Mouse (Mus musculus) heart, embryonic 11.5 days (tissue): ENCODE results near the gene Bmpr1a. TPM values are rescaled to one million over a fixed set of nuclear protein-coding genes. Genes with fewer than 3 reads are reported as not detected.

Source experiments
- ATAC-seq: fragments of 200-750 bp; cut with Nextera tagmentation; replicated peaks from 2 replicates; pipeline ENCODE4 v1.8.0; 2017; ENCODE audit warnings: moderate library complexity; ENCODE audit not compliant: insufficient number of reproducible peaks, low FRiP score, low TSS enrichment
- H3K27ac ChIP-seq: fragments of 300-500 bp; sonication (generic); 2 replicates; pipeline ENCODE4 v1.5.1; 2014; ENCODE audit warnings: mild to moderate bottlenecking, low read depth, low read length
- H3K27me3 ChIP-seq: fragments of 300-500 bp; sonication (generic); 2 replicates; pipeline ENCODE4 v1.6.1; 2014; ENCODE audit warnings: mild to moderate bottlenecking, low read length, mixed read lengths; ENCODE audit not compliant: control insufficient read depth, insufficient read depth
- H3K36me3 ChIP-seq: fragments of 300-500 bp; sonication (generic); 2 replicates; pipeline ENCODE4 v1.6.1; 2014; ENCODE audit warnings: mild to moderate bottlenecking, low read length, moderate library complexity, mixed read lengths; ENCODE audit not compliant: control insufficient read depth, insufficient read depth
- H3K4me1 ChIP-seq: fragments of 300-500 bp; sonication (generic); 2 replicates; pipeline ENCODE4 v1.6.1; 2014; ENCODE audit warnings: low read length; ENCODE audit not compliant: control insufficient read depth, insufficient read depth
- H3K4me2 ChIP-seq: fragments of 300-500 bp; sonication (generic); 2 replicates; pipeline ENCODE4 v1.6.1; 2014; ENCODE audit warnings: mild to moderate bottlenecking, moderate library complexity
- H3K4me3 ChIP-seq: fragments of 300-500 bp; sonication (generic); 2 replicates; pipeline ENCODE4 v1.5.1; 2014; ENCODE audit warnings: low read depth, low read length
- H3K9ac ChIP-seq: fragments of 300-500 bp; sonication (generic); 2 replicates; pipeline ENCODE4 v1.6.1; 2014; ENCODE audit warnings: mild to moderate bottlenecking, low read depth, low read length, moderate library complexity
- H3K9me3 ChIP-seq: fragments of 300-500 bp; sonication (generic); replicated peaks from 2 replicates; pipeline ENCODE4 v1.6.1; 2016; ENCODE audit warnings: low read length; ENCODE audit not compliant: control insufficient read depth
- WGBS: fragments of 180-500 bp; shearing (Covaris S2); extraction: QIAGEN DNeasy Blood & Tissue Kit; methylation state at CpG from one replicate; pipeline ENCODE4 v1.1.7; 2014; ENCODE audit not compliant: insufficient replicate concordance; 5-methylcytosine and 5-hydroxymethylcytosine counted together
- polyA plus RNA-seq: library from polyadenylated mRNA; unstranded; fragments of >200 nt; fragmentation: Nextera tagmentation; extraction: Ambion mirVana; gene quantifications from 2 replicates; pipeline ENCODE4 v1.2.1, GENCODE M21; 2014

The Bmpr1a gene
- polyA plus RNA-seq, 1 experiment from 2014 or later, result 48.1 TPM

- 76% methylated on average over 5 of the region's 5 CpGs for WGBS
- no peak for ATAC-seq
- Histone ChIP-seq H3K4me3 (no peak overlapping the region), H3K4me1 (peaks cover 5% of the 10 kb centered on the region; the same call in 1 of the 2 replicates), H3K9ac (no peak overlapping the region), H3K4me2 (no peak overlapping the region), H3K9me3 (no peaks in the 10 kb centered on the region), H3K27me3 (no peaks in the 10 kb centered on the region), H3K27ac (no peak overlapping the region), H3K36me3 (no peaks in the 10 kb centered on the region)
Observed at GRCm38 (mm10) chr14:34515860-34516259, 12.7 kb upstream of the Bmpr1a start.

GRCm38 (mm10) chr14:34514120-34514519 is 11.0 kb upstream of the Bmpr1a start:
- Histone ChIP-seq H3K27ac (no peak overlapping the region), H3K4me1 (peaks cover 5% of the 10 kb centered on the region; the same call in 1 of the 2 replicates), H3K9me3 (no peaks in the 10 kb centered on the region), H3K9ac (no peak overlapping the region), H3K4me3 (no peak overlapping the region), H3K36me3 (no peaks in the 10 kb centered on the region), H3K27me3 (no peaks in the 10 kb centered on the region), H3K4me2 (no peak overlapping the region)
- ATAC-seq, result no peak
- WGBS, result 33% methylated on average over 6 of the region's 6 CpGs

GRCm38 (mm10) chr14:34512602-34513001 is 9.5 kb upstream of the Bmpr1a start:
- Histone ChIP-seq H3K36me3 (no peaks in the 10 kb centered on the region), H3K9ac (no peak overlapping the region), H3K4me3 (no peak overlapping the region), H3K4me2 (no peak overlapping the region), H3K27me3 (no peaks in the 10 kb centered on the region), H3K4me1 (peaks cover 14% of the 10 kb centered on the region), H3K27ac (no peak overlapping the region), H3K9me3 (no peaks in the 10 kb centered on the region)
- no peak for ATAC-seq
- WGBS, result 76% methylated on average over 4 of the region's 4 CpGs

GRCm38 (mm10) chr14:34511901-34512300 is 8.8 kb upstream of the Bmpr1a start:
- WGBS, result 58% methylated on average over 11 of the region's 11 CpGs
- ATAC-seq, result no peak
- Histone ChIP-seq H3K9ac (no peak overlapping the region), H3K4me2 (no peak overlapping the region), H3K27me3 (no peaks in the 10 kb centered on the region), H3K27ac (no peak overlapping the region), H3K4me3 (no peak overlapping the region), H3K9me3 (no peaks in the 10 kb centered on the region), H3K36me3 (no peaks in the 10 kb centered on the region), H3K4me1 (peaks cover 14% of the 10 kb centered on the region)

GRCm38 (mm10) chr14:34508842-34509439 is 5.8 kb upstream of the Bmpr1a start:
- ATAC-seq, result no peak
- no peak overlapping the region for H3K27ac ChIP-seq
- H3K27me3 ChIP-seq, result no peaks in the 10 kb centered on the region
- peaks cover 26% of the 10 kb centered on the region for H3K4me1 ChIP-seq
- no peak overlapping the region for H3K4me3 ChIP-seq
- H3K36me3 ChIP-seq, result no peaks in the 10 kb centered on the region
- H3K4me2 ChIP-seq, result peak overlapping the region; percentile 14
- WGBS, result 32% methylated on average over 7 of the region's 7 CpGs
- no peaks in the 10 kb centered on the region for H3K9me3 ChIP-seq
- no peak overlapping the region for H3K9ac ChIP-seq

GRCm38 (mm10) chr14:34508187-34508840 is 5.2 kb upstream of the Bmpr1a start:
- peak overlapping the region; percentile 14 for H3K4me2 ChIP-seq

GRCm38 (mm10) chr14:34505309-34505708 is 2.2 kb upstream of the Bmpr1a start:
- no peaks in the 10 kb centered on the region for H3K36me3 ChIP-seq
- no peaks in the 10 kb centered on the region for H3K9me3 ChIP-seq
- H3K27ac ChIP-seq, result no peak overlapping the region
- H3K4me1 ChIP-seq, result peaks cover 32% of the 10 kb centered on the region
- no peak overlapping the region for H3K4me3 ChIP-seq
- H3K27me3 ChIP-seq, result no peaks in the 10 kb centered on the region
- no peak overlapping the region for H3K4me2 ChIP-seq
- no peak for ATAC-seq
- WGBS, result 37% methylated on average over 7 of the region's 7 CpGs
- H3K9ac ChIP-seq, result no peak overlapping the region

More at GRCm38 (mm10) chr14:34508187-34508840, 5.2 kb upstream of the Bmpr1a start:
- Histone ChIP-seq H3K9ac (no peak overlapping the region), H3K9me3 (no peaks in the 10 kb centered on the region), H3K27me3 (no peaks in the 10 kb centered on the region), H3K4me3 (no peak overlapping the region), H3K27ac (no peak overlapping the region), H3K4me1 (peaks cover 31% of the 10 kb centered on the region), H3K36me3 (no peaks in the 10 kb centered on the region)
- peak; percentile 67 for ATAC-seq
- WGBS, result 53% methylated on average over 4 of the region's 4 CpGs

- H3K9me3 ChIP-seq, result no peaks in the 10 kb centered on the region
- H3K27me3 ChIP-seq, result no peaks in the 10 kb centered on the region
- H3K36me3 ChIP-seq, result no peaks in the 10 kb centered on the region
- H3K4me1 ChIP-seq, result peaks cover 41% of the 10 kb centered on the region
- H3K4me2 ChIP-seq, result no peak overlapping the region
- WGBS, result 85% methylated on average over 5 of the region's 5 CpGs
- no peak overlapping the region for H3K4me3 ChIP-seq
- H3K9ac ChIP-seq, result 0 out of 2 replicates have a peak overlapping the region, but pooled peaks have one; percentile 34
- H3K27ac ChIP-seq, result no peak overlapping the region
- no peak for ATAC-seq
Observed at GRCm38 (mm10) chr14:34504377-34504776, 1.2 kb upstream of the Bmpr1a start.

- H3K9me3 ChIP-seq, result no peaks in the 10 kb centered on the region
- H3K27ac ChIP-seq, result peak overlapping the region; percentile 99
- no peak for ATAC-seq
Observed at GRCm38 (mm10) chr14:34503759-34504158, 618 bp upstream of the Bmpr1a start.

More at GRCm38 (mm10) chr14:34503759-34504158, 618 bp upstream of the Bmpr1a start:
- Histone ChIP-seq H3K9ac (no peak overlapping the region), H3K36me3 (no peaks in the 10 kb centered on the region), H3K4me3 (no peak overlapping the region), H3K27me3 (no peaks in the 10 kb centered on the region), H3K4me1 (peaks cover 45% of the 10 kb centered on the region), H3K4me2 (peak overlapping the region; percentile 72)
- 63% methylated on average over 6 of the region's 6 CpGs for WGBS
